Mouse (Mus musculus) lung, postnatal 14 days (tissue): ENCODE data around the gene Fam216a.
A peak's percentile ranks its signal among the peaks of the same experiment; 100 is the strongest.

Experiments used
- DNase-seq: peaks from one replicate; pipeline ENCODE4 v3.0.0; 2021

Fam216a gene

GRCm38 (mm10) chr5:122390006-122390405 is 17.8 kb upstream of the Fam216a start:
- no peak for DNase-seq

DNA sequence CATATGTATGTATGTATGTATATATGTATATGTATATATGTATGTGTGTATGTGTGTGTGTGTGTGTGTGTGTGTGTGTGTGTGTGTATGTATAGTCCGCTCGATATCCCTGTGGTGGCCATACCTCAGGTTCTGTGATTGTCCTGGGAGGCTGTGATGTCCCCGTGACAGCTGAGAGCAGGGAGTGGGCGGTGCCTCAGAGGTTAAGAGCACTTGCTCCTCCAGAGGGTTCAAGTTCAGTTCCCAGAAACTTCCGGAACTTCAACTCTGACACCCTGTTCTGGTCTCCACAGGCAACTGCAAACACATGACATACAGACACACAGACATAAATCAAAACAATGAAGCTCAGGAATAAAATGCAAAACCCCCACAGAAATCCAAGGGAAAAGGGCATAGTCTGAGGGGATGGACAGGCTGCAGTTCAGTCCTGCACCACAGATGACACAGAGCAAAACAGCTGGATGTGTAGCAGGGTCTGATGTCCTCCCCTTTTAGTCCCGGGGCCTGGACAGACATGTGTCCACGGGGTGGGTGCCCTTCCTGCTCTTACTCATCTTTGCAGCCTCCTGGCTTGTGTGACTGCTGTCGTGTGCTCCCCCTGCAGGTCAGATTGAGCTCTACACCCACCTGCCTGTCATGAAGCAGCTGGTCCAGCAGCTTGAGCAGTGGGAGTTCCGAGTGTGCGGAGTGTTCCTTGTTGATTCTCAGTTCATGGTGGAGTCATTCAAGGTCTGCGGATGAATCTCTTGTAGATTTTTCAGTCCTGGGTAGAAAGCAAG is 7.4 kb upstream of the Fam216a start:
- peak; percentile 78 for DNase-seq

GRCm38 (mm10) chr5:122378171-122378570 is 6.0 kb upstream of the Fam216a start:
- DNase-seq = no peak

DNA sequence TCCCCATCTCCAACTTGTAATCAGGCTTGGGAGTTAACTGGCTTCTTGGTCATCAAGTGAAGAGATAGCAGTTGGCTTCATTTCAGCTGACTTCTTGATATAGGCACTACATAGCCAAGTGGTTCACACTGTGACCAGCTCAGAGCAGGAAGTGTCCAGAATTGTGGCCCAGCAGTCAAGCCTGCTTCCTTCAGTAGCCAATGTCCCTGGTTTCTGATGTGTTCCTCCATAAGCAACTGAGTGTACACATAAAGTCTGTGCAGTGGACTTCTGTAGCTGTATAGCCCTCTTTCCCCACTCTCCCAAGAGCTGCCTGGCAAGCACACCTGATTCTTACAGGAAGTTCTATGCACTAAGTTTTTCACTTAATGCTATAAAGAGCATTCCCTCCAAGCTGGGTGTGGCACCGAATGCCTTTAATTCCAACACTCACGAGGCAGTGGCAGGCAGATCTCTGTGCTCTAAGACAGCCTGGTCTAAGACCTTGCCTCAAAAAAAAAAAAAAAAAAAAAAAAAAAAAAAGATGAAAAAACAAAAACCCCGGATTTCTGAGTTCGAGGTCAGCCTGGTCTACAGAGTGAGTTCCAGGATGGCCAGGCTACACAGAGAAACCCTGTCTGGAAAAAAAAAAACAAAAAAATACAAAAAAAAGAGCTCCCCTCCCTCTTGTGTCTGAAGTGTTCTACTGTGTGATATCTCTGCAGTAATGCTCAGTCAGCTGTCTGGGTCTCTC is 5.1 kb upstream of the Fam216a start:
- no peak for DNase-seq

- DNase-seq = no peak
These were observed 714 bp upstream of the Fam216a start for GRCm38 (mm10) chr5:122372878-122373277.

DNA sequence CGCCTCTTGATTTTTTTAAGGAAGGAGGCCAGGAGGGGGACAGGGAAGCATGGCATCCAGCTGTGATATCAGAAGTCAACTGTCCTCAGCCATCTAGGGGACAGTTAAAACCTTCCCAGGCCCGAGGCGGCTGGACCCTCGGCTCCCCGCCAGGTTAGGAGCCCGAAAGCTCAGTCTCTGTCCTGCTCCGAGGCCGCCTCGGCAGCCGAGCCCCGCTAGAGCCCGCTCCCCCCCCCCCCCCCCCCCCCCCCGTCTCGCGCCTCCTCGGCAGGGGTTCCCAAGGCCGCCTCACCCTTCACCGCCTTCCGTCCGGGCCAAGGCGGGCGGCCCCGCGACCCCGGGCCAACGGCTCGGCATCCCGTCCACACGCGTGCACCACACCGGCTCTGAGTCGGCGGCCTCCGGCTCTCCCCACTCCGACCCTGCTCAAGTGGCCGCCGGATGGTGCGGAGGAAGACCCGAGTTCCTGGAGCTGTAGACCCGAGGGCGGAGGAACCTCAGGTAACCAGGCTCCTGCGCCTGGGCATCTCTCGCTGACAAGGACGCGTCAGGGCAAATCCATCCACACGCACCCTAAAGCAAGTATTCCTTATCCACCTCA is 473 bp downstream of the Fam216a start, which contains the start of gene Gpn3:
Gene Gpn3 (plus strand): TSS at position 286 of the 601 bp plus-strand sequence.
- peak; percentile 13 for DNase-seq

- DNase-seq = no peak
These were observed 17.6 kb downstream of the Fam216a start for GRCm38 (mm10) chr5:122354492-122355067.

DNA sequence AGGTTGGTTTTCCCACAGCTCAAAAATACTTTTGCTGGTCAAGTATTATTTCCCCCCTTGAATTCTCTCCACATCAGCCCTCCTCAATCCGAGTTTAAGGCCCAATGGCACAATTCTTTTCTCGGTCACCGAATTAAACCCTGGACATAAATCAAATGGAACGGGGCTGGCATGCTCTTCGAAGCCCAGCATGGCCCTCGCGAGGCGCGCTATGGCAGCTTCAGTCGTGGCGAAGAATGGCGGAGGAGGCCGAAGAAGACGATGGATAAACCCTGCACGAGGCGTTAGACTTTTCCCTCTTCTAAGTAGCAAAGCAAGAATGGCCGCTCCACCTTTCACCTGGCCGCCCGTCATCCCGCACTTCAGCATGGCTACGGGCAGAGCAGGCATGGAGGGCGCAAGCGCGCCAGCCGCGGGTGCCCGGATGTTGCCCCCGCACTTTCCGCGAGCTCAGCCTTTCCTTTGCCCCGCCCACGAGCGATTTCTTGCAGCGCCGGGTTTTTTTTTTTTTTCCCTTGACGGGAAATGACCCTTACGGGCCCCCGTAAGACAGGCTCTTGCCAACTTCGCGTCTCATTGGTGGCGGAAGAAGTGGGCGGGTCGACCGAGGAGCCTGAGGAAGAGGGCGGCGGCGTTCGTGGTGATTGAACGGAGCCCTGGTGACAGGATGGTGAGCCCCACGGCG is 18.2 kb downstream of the Fam216a start, which contains the start of the genes Rad9b and Vps29:
Gene Rad9b (minus strand): TSS at position 427 of the 685 bp plus-strand sequence.
Gene Vps29 (plus strand): TSS at position 563 of the 685 bp plus-strand sequence.
- DNase-seq = peak; percentile 99

- DNase-seq = no peak
These were observed 26.4 kb downstream of the Fam216a start for GRCm38 (mm10) chr5:122345777-122346176.

- DNase-seq = peak; percentile 85
These were observed 27.9 kb downstream of the Fam216a start for GRCm38 (mm10) chr5:122344260-122344659.

GRCm38 (mm10) chr5:122343768-122344167 is 28.4 kb downstream of the Fam216a start:
- no peak for DNase-seq

DNA sequence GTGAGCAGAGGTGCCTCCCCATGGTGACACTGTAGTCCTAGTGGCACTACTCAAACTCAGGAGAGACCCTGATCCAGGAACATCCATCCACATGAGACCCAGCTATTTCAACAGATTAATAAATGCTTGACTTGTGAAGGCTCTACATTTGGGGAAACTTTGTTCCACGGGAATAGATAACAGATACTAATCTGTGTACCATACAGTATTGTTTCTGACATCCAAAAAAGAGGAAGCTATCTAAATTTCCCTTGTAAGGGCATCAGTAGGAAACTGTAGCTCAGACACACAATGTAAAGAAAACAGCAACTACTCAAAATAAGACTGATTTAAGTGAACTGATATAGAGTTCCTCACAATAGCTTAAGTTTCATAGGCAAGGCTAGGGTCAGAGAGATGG is 29.3 kb downstream of the Fam216a start:
- no peak for DNase-seq

- no peak for DNase-seq
These were observed 35.4 kb downstream of the Fam216a start for GRCm38 (mm10) chr5:122336554-122337294.

- DNase-seq = no peak
These were observed 37.5 kb downstream of the Fam216a start for GRCm38 (mm10) chr5:122334682-122335081.

- no peak for DNase-seq
These were observed 41.9 kb downstream of the Fam216a start for GRCm38 (mm10) chr5:122330269-122330668.

DNA sequence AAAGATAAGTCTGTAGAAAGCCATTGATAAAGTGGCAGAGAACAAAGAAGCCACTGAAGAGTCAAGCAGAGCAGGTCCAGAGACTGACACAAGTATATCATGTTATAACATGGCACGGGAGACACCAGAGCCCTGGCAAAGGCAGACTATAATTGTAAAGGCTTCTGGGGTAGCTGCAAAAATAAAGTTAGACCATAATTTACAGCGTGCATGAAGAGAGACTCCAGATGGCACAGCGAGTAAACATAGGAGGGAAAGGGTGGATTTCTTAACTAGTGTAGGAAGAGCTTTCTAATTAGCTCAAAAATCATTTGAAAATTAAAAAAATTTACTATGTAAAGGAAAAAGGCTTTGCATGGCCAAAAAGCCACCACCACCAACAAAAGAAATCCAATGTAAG is 44.9 kb downstream of the Fam216a start:
- no peak for DNase-seq

- no peak for DNase-seq
These were observed 46.7 kb downstream of the Fam216a start for GRCm38 (mm10) chr5:122325477-122325876.

- DNase-seq = peak; percentile 47
These were observed 47.3 kb downstream of the Fam216a start for GRCm38 (mm10) chr5:122324608-122325431.

DNA sequence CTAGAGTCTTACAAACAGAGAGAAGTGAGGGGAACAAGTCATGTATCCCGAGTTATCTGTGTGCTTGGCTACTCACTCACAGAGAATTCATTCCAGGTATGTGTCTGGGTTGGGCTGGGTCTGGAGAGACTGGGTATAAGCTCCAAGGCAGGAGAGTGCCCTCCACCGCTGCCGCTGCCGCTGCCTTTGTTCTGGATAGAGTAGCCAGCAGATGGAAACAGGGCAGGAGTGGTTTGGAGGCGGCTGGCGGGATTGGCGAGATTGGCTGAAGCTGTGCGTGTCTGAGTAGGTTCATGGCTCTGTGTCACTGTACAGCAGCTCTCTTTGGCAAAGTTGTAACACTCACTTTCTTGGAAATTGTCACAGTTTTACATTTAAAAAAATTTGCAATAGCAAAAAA is 48.6 kb downstream of the Fam216a start:
- DNase-seq = no peak

GRCm38 (mm10) chr5:122320205-122320781 is 51.9 kb downstream of the Fam216a start:
- DNase-seq = no peak
